Mouse (Mus musculus) thymus, postnatal 25 days (tissue): ENCODE measurements around the gene Mettl17.
"Not testable (repeated sequence)": the region's sequence is repeated elsewhere in the genome, so short reads cannot be mapped to it uniquely, and the experiment has no call there.

Source experiments
- DNase-seq: peaks from one replicate; pipeline ENCODE4 v3.0.0; 2022

Mettl17 gene

DNA sequence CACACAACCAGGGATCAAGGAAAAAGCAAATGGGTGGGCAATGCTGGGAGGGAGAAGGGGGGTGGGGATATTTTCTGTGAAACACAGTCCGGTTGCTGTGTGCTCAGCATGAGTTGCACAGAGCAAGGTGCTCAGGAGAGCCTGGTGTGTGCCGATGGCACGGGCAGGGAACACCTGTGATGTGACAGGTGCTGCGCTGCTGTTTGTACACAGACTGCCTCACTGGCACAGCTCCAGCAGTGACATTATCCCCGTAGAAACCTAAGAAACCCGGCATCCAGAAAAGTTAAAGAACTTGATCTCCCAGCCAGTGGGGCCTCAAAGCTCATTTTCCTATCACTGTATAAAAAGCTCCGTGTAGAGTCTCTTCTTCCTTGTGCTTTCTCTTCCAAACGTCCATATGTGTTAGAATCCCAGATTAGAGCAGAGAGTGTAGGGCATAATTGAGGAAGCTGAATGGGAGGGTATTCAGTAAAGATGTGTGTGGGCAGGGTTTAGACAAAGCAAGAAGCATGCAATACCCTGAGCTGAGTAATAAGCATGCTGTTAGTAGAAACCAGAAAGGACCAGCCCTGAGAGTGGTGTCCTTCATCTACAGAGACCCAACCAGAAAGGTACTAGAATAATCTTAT is 12.0 kb downstream of the Mettl17 start:
- DNase-seq = no peak

DNA sequence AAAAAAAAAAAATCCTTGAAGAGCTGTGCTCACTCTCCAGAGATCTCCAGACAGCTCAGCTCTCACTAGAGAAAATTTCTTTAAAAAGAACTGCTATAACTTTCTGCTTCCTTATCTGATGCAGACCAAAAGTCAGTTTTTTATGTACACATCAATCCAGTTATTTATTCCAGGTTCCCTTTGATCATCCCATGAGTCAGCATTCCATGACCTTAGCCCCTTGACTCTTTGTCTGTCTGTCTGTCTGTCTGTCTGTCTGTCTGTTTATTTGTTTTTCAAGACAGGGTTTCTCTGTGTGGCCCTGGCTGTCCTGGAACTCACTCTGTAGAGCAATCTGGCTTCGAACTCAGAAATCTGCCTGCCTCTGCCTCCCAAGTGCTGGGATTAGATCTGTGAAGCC is 14.7 kb downstream of the Mettl17 start:
- no peak for DNase-seq

DNA sequence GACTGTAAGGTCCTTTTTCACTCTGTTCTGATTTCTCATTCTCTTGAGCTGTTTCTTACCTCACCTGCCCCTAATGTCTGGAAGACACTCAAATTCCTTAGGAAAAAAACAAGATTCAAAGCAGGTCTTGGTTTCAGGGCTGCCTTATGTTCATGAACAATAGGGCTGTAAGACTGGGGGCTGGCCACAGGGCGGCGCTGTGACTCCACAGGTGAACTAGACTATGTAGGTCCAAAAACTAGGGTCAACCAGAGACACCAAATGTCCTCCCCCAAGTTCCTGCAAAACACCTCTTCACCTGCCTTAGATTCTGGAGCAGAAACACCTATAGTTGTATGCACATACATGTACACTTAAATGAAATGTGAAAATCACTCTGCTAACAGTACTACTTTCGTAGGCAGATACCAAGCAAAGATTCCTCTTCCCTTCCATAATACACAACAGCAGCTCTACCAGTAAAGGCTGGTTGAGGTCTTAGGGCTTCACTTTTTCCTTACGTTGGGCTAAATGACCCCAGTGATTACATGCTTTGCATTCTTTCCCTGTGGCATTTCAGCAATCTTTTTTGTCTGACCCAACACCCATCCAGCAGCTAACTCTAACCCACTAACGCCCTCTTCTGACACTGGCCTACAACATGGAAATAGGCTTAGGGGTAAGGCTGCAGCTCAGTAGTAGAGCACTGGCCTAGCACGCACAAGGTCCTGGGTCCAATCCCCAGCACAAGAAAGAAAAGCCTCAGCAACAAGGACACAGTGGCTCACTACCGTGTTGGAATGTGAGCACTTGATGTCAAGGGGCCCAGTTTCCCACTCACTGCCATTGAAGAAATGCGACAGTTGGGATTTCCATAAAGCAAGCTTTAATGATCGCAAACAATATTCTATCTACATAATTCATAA is 18.4 kb downstream of the Mettl17 start:
- DNase-seq = peak; percentile 82

- DNase-seq = no peak
These were observed 19.1 kb downstream of the Mettl17 start for GRCm38 (mm10) chr14:51903782-51904181.

DNA sequence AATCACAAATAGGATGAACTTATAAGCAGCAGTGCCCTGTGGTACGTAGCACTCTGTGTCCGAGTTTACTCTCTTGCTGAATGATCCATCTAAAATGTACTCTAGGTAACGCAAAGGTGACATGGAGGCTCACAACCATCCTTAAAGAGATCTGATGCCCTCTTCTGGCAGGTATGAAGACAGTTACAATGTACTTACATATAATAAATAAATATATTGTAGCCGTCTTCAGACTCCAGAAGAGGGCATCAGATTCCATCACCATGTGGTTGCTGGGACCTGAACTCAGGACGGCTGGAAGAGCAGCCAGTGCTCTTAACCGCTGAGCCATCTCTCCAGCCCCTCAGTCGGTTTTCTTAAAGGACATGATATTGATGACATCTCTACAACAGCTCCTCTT is 20.1 kb downstream of the Mettl17 start:
- peak; percentile 9 for DNase-seq

GRCm38 (mm10) chr14:51906102-51906501 is 21.5 kb downstream of the Mettl17 start:
- no peak for DNase-seq

GRCm38 (mm10) chr14:51911301-51911700 is 26.7 kb downstream of the Mettl17 start:
- no peak for DNase-seq

- DNase-seq = peak; percentile 22
These were observed 27.9 kb downstream of the Mettl17 start for GRCm38 (mm10) chr14:51912391-51913061.

DNA sequence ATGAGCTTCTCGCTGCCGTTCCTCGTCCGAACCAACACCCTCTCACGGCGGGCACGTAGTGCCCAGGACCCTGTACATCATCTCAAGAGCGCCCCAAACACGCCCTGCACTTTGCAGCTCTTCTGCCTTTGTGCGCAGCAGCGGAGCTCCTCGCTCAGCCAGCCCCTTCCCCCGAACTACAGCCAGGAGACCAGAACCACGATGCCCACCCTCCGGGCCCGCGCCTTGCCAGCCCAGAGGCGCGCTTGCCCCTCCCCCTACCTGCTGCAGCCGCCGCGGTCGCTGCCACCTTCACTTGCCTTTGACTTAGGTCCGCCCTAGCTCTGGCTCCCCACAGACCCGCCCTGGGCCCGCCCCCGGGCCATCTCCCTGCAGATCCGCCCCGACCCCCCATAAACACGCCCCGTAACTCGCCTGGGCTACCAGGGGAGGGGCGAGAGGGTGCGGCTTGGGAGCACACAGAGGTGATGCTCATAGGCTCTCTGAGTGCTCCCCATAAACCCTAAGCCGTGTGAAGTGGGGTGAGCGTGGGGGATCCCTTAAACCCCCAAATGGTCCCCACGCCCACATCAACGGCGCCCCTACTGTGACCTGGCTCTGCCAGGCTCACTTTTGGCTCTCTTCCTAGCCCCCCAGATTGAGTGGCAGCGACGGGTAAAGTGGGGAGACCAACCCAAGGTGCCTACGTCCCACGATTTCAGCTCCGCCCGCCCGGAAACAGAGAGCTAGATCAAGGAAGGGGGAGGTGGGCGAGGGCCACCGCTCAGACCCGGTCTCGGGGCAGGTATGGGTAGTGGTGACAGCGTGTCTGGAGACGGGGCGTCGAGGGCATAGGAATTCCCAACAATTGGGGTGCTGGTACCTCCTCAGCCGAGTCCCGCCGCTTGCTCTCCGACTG is 28.7 kb downstream of the Mettl17 start:
- DNase-seq = peak; percentile 95

DNA sequence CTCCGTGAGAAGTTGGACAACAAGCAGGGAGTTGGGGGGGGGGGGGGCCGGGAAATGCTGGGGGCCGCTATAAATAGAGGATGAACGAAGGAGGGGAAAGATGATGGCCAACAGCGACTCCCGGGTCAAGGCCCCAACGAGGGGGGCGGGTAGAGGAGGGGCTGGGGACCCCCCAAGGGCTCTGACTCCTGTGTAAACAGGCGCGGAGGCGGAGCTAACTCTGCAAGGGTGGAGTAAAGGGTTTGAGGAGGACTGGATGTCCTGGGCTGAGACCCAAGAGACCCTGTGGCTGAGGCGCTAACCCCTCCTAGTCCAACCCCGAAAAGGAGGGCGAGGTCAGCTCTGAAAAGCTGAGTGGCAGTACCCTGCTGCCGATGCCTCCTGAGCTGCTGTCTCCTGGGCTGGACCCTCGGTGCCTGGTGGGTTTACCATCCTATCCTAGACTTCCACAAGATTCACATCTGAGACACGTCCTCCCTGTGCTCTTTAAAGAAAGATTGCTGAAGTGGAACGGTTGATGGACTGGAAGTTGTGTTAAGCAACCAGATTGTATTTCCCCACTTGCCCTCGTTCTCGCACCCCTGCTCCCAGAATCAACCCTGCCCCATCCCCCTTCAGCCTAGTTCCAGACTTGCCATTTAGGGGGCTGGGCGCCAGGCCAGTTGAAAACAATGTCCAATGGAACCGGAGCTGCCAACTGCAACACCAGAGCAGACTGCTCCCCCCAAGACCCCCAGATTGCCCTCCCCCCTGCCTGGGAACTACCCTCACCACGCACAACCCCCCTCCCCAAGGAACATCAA is 29.5 kb downstream of the Mettl17 start, which contains the start of gene Ndrg2:
Gene Ndrg2, minus strand, starts transcription at position 199 of the 803 bp plus-strand sequence.
- peak; percentile 67 for DNase-seq

DNA sequence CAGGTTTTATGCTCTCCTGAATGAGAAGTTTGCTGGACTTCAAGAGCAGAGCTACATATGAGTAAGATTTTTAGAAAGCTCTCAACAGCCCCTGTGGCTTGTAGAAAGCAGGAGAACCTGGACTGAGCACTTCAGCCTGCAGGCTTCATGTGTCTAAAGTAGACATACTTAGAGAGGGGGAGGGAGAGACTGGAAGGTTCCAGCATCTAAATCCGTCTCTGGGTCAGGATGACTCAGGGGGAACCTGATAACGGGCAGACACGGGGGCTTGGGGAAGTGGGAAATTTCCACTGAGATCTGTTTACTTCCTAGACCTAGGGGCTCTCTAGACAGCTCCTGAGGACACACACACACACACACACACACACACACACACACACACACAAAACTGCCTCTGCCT is 30.4 kb downstream of the Mettl17 start:
- DNase-seq = no peak

DNA sequence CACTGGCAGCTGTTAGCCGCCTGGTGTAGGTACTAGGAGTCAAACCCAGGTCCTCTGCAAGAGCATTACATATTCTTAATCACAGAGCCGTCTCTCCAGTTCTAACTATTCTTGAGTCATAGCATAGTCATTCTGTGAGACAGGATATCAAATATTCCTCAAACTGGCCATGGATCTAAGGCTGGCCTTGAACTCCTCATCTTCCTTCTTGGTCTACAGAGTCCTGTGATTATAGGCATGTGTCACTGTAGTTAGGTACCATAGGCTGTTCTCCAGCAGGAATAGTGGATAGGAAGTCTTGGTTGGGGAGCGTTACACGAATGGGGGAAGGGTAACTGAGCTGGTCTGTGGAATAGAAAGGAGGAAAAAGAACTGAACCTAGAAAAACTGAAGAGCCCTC is 31.9 kb downstream of the Mettl17 start:
- no peak for DNase-seq

- DNase-seq = no peak
These were observed 33.5 kb downstream of the Mettl17 start, which contains the start of gene Tppp2 for GRCm38 (mm10) chr14:51918125-51918524. TSS of gene Tppp2 (plus strand) at chr14:51918425.

GRCm38 (mm10) chr14:51918966-51919365 is 34.3 kb downstream of the Mettl17 start:
- no peak for DNase-seq

DNA sequence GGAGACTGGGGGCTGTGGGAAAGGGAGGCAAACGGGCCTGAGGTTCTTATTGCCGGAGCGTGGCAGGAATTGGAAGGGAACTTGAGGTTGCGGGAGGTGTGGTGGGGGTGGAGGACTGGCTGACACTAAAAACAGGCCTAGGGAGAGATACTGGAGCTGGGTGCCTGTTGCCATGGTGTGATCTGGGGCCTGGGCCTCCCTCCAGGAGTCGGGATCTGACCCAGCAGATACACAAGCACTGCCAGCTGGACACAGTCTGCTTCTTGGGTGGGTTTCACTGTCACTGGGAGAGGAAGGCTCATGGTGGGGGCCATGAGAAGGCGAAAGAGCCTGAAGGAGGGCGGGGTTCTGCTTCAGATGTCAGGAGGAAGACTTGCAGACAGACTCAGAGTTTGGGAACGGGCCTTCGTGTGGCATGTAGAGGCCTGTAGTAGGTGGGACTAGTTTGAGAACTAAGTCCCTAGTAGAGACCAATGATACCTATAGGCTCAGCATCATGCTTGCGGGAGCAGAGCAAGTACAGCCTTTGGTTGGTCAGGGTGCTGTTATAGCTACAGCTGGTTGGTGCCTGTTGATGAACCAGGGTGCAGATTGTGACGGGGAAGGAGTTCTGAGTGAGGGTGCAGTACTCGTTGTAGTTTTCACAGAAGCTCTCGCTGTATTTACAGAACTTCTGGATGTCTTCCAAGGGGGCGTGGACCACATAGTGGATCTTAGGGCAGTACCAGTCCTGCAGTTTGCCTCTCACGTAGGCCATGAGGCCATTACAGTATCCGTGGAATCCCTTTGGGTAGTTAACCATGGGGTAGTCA is 37.3 kb downstream of the Mettl17 start:
- DNase-seq = no peak

DNA sequence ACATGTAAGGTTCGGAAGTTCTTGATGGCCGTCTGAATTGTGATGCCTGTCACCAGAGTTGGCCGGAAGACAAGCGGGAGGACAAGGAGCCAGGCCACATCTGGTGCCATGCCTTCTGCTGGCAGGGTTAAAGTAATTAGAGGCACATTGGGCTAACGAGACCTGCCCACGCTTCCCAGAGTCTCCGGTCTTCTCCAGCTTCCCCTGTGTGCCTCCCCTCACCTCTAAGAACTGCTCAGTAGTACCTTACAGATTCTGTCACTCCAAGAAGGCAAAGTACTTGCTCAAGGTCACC is 37.9 kb downstream of the Mettl17 start, which contains the start of gene Rnase13:
Gene Rnase13, minus strand, starts transcription at position 203 of the 295 bp plus-strand sequence.
- DNase-seq = no peak

- DNase-seq = no peak
These were observed 38.3 kb downstream of the Mettl17 start for GRCm38 (mm10) chr14:51922910-51923309.

DNA sequence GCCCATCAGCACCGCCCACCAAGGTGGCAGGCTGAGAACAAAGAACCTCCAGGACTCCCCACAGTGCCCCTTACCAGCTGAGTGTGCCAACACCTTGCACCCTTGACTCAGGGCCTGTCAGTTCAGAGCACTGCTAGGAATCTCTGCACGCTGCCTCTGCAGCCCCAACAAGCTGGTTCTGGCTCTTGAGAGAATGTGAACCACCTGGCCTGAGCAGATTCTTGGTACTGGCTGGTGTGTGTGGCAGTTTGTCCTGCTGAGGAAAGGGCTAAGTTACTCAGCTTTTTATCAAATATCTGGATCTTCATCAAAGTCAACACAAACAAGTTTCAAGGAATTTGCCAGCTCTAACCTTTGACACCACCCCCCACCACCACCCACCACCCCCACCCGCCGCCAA is 38.9 kb downstream of the Mettl17 start:
- DNase-seq = no peak

DNA sequence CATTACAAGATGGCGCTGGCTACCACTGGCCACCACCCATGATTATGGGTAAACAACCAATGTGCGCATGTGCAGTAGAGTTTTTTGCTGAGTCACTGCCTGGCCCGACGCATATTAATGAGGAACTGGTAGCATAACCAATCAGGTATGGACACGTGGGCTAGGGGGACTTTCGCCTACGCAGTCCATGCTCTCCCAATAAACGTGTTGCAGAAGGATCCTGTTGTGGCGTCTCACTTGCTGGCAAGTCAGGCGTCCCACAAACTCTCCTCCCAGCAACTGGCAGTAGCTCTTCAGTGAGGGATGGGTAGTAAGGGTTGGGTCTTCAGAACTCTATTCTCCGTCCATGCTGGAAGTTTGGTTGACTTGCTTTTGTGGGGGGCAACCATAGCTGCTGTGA is 42.3 kb downstream of the Mettl17 start:
- DNase-seq = not testable (repeated sequence)

GRCm38 (mm10) chr14:51929309-51929943 is 44.8 kb downstream of the Mettl17 start:
- DNase-seq = no peak
